Mouse (Mus musculus): ENCODE measurements at regions not wholly inside any gene's neighbourhood (a gene's known extent, or its start where the extent isn't known, plus 50 kb on each side); places are given as distances from the start of the nearest gene placed in this dataset.

DNA sequence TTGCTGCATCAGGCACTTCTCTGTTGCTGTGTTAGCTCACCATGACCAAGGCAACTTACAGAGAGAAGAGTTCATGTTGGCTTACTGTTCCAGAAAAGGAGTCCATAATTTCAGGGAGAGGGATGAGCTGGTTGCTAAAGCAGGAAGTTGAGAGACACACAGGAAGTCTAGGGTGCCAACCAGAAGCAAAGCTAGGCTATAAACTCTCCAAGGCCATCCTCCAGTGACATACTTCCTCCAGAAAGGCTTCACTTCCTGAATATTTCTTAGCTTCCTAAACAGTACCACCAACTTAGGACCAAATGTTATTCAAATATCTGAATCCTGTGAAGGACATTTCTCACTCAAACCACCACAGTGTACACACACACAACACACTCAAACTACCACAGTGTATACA, 2010.6 kb downstream of the A830018L16Rik start:
- no peak overlapping the region for H3K4me3 ChIP-seq (replicated peaks; ENCODE audit: extremely low read depth, low read depth, low read length)
- TF ChIP-seq POLR2A (IDR thresholded peaks at IDR 0.05; ENCODE audit: borderline replicate concordance, extremely low read depth, low read depth, low read length) (no peak), CTCF (IDR thresholded peaks at IDR 0.05; ENCODE audit: insufficient read depth, low read length) (no peak)
- no peaks in the 10 kb centered on the region; the same call in 1 of the 2 replicates for H3K4me1 ChIP-seq (ENCODE audit: control insufficient read depth, insufficient read depth, low read length)
- DNase-seq, result no peak

DNA sequence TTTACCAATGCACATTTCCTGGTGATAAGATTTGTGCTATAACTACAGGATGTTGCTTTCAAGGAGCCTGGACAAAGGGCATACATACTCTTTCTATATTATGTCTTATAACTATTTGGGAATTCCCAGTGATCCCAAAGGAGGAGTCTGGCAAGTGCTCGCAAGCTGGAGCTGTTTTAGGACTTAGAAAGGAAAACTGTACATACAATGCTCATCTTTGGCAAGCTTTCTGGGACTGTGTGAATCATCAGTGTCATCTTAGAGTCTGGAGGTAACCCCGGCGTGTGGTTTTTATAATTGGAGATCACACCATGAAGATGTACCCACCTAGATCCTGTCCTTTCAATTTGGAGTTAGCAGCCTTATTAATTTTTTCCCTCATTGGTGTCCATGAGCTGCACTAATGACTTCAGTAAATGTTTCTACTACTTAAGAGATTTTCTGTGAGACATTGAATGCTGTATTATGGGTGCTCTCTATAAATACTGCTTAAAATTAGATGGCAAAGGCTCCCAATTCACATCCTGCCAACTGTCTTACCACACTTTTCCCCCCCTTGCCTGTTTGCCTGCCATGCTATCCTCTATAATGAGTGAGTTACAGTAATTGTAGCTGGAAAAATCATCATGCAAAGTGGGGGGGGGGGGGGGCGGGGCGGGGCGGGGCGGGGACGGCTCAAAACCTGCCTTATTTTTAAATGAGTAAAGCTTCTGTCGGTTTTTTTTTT, 2011.9 kb downstream of the A830018L16Rik start:
- 29% methylated on average over 9 of the region's 9 CpGs for WGBS
- no peak for DNase-seq
- Histone ChIP-seq H3K4me3 (replicated peaks; ENCODE audit: extremely low read depth, low read depth, low read length) (no peak overlapping the region), H3K4me1 (ENCODE audit: control insufficient read depth, insufficient read depth, low read length) (no peaks in the 10 kb centered on the region; the same call in 1 of the 2 replicates)
- TF ChIP-seq POLR2A (IDR thresholded peaks at IDR 0.05; ENCODE audit: borderline replicate concordance, extremely low read depth, low read depth, low read length) (no peak), CTCF (IDR thresholded peaks at IDR 0.05; ENCODE audit: insufficient read depth, low read length) (no peak)

DNA sequence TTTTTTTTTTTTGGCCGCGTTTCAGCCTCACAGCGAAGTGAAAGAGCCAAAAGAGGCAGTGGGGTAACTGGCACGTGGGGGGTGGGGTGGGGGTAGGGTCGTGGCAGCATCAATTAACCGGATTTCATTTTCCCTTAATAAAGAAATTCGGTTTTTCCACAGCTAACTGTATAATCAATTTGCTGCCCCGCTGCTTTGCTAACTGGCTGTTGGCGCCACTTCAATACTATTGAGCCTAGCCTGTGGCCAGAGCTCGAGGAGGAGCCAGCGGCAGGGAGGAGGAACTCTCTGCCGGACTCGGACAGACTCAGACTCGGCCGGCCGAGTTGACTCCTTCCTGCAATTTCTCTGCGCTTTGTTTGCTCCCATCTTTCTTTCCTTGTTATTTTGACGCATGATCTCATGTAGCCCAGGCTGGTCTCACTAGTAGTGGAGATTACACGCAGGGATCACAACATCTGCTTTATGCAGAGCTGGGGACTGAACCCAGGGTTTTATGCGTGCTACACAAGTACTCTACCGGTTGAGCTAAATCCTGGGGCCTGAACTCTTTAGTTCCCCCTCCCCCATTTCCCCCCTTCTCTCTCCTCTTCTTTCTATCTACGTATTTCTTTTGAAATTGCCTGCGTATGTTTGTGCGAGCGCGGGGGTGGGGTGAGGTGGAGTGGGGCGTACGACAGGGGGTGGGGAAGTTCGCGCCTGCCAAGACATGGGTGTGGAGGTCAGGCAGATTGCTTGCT, 2012.6 kb downstream of the A830018L16Rik start:
- WGBS, result 3% methylated on average over 30 of the region's 30 CpGs
- TF ChIP-seq CTCF (IDR thresholded peaks at IDR 0.05; ENCODE audit: insufficient read depth, low read length), result no peak
- 0 out of 2 replicates have a peak, but pooled peaks have one; percentile 18 for TF ChIP-seq POLR2A (IDR thresholded peaks at IDR 0.05; ENCODE audit: borderline replicate concordance, extremely low read depth, low read depth, low read length)
- H3K4me1 ChIP-seq (ENCODE audit: control insufficient read depth, insufficient read depth, low read length), result no peaks in the 10 kb centered on the region; the same call in 1 of the 2 replicates
- peak overlapping the region; percentile 60 for H3K4me3 ChIP-seq (replicated peaks; ENCODE audit: extremely low read depth, low read depth, low read length)
- peak; percentile 55 for DNase-seq

DNA sequence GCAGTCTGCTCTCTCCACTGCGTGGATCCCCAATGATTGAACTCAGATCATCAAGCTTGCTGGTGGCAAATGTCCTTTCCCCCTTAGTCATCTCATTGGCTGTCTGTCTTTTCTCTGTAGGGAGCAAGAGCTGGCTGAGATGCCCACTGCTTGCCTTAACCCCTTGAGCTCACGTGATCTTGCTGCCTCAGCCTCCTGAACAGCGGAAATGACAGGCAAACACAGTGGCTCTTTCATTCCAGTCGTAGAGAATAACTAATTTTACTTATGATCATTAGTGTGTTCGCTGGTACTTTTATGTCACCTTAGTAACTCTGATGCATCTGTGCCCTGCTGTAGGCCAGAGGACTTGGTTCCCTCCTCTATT, 2013.1 kb downstream of the A830018L16Rik start:
- peak overlapping the region; percentile 26 for H3K4me3 ChIP-seq (replicated peaks; ENCODE audit: extremely low read depth, low read depth, low read length)
- 60% methylated on average over 5 of the region's 5 CpGs for WGBS
- no peak for TF ChIP-seq CTCF (IDR thresholded peaks at IDR 0.05; ENCODE audit: insufficient read depth, low read length)
- no peak for TF ChIP-seq POLR2A (IDR thresholded peaks at IDR 0.05; ENCODE audit: borderline replicate concordance, extremely low read depth, low read depth, low read length)
- no peak for DNase-seq
- no peaks in the 10 kb centered on the region; the same call in 1 of the 2 replicates for H3K4me1 ChIP-seq (ENCODE audit: control insufficient read depth, insufficient read depth, low read length)

DNA sequence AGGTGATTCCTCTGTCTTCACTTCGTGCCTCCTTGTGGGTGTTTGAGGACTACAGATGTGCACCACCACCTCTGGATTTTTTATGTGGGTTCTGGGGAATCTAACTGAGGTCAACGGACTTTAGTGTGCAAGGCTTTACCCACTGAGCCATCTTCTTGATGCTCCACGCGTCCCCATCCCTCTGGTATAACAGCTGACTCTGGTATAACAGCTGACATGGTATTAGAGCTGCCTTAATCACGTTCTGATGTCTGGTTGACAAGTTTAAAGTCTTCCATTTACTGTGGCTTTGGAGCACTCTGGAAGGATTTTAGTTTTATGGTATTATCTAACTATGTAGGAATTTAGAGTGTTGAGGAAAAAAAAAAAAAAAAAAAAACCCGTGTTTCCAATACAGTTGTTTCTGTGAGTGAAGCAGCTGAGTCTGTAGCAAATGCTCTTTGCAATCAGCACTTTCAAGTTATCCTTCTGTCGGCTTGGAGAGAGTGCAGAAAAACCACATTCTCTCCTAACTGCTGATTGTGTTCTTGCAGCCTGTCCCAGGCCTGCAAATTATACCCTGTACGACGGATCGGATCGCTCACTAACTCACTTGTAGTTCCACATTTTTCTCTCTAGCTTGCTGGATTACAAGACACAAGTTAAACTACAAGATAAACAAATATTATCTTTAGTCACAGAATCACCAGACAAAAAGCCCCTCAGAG, 2013.7 kb downstream of the A830018L16Rik start:
- Histone ChIP-seq H3K4me1 (ENCODE audit: control insufficient read depth, insufficient read depth, low read length) (no peaks in the 10 kb centered on the region; the same call in 1 of the 2 replicates), H3K4me3 (replicated peaks; ENCODE audit: extremely low read depth, low read depth, low read length) (no peak overlapping the region)
- WGBS, result 71% methylated on average over 11 of the region's 11 CpGs
- no peak for TF ChIP-seq CTCF (IDR thresholded peaks at IDR 0.05; ENCODE audit: insufficient read depth, low read length)
- no peak for TF ChIP-seq POLR2A (IDR thresholded peaks at IDR 0.05; ENCODE audit: borderline replicate concordance, extremely low read depth, low read depth, low read length)
- no peak for DNase-seq

DNA sequence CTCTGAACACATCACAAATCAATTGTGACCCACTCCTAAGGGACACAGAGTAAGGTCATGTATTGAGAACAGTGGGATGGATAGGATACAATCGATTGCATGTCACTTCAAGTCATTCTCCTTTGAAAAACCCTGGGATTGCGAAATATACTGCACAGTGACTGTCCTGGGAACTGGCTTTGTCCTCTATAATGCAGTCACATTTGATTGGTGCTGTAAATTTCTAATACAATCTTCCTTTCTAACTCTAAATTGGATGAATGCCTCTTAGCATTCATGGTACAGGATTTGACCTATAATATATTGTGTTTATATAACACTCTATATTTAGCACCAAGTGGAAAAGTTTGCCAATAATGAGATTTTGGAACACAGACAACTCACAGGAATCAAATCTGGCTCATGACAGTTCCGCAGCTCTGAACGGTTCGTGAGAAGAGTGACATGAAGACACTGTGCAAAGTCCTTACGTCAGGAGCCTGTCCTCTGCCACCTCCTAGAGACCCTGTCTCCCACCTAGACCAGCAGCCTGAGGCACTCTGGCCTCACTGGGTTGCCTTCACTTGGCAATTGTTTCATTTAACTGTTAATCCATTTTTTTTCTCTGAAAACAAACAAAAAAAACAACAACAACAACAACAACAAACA, 2024.0 kb downstream of the A830018L16Rik start:
- Histone ChIP-seq H3K4me1 (ENCODE audit: control insufficient read depth, insufficient read depth, low read length) (no peaks in the 10 kb centered on the region), H3K4me3 (replicated peaks; ENCODE audit: extremely low read depth, low read depth, low read length) (no peak overlapping the region)
- TF ChIP-seq CTCF (IDR thresholded peaks at IDR 0.05; ENCODE audit: insufficient read depth, low read length) (no peak), POLR2A (IDR thresholded peaks at IDR 0.05; ENCODE audit: borderline replicate concordance, extremely low read depth, low read depth, low read length) (no peak)
- no peak for DNase-seq
- WGBS, result 54% methylated on average over 6 of the region's 6 CpGs

DNA sequence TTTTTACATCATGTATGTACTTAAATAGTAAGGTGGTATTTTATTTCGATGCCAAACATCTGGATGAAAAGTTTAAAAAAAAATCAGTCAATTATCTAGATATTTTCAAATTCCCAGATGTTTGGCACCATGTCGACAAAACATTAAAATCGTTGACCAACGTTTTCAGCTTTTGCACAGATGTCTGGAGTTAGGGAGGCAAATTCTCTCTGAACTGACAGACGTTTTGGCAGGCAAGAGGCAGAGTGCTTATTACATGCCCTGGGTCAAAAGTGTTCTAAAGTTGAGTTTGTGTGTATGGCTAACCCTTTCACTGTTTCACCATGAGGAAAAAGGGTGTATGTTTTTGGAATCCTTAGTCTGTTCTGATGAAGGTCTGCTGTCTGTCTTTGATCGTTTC, 2028.5 kb downstream of the A830018L16Rik start:
- 56% methylated on average over 6 of the region's 6 CpGs for WGBS
- DNase-seq, result no peak
- H3K4me3 ChIP-seq (replicated peaks; ENCODE audit: extremely low read depth, low read depth, low read length), result no peak overlapping the region
- TF ChIP-seq POLR2A (IDR thresholded peaks at IDR 0.05; ENCODE audit: borderline replicate concordance, extremely low read depth, low read depth, low read length), result no peak
- TF ChIP-seq CTCF (IDR thresholded peaks at IDR 0.05; ENCODE audit: insufficient read depth, low read length), result no peak
- no peaks in the 10 kb centered on the region for H3K4me1 ChIP-seq (ENCODE audit: control insufficient read depth, insufficient read depth, low read length)

DNA sequence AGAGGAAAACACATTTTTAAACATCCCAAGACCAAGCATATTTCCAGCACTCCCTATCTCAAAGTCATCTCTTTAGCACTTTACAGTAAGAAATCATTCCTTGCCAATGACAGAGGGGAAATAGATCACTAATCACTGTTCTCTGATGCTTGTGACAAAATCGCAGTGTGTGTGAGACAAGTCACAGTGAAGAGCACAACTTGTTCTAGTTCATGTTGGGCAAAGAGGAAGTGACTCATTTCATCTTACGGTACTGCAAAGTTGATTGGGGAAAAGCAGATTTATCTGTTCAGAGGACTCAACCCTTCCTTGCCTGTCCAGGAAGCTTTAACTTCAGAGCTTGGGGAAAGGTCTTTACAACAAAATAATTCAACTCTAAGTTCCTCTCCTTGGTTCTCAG, 2040.6 kb downstream of the A830018L16Rik start:
- Histone ChIP-seq H3K4me1 (ENCODE audit: control insufficient read depth, insufficient read depth, low read length) (no peaks in the 10 kb centered on the region), H3K4me3 (replicated peaks; ENCODE audit: extremely low read depth, low read depth, low read length) (no peak overlapping the region)
- 34% methylated on average over 2 of the region's 2 CpGs for whole genome bisulfite sequencing
- no peak for DNase-seq
- TF ChIP-seq POLR2A (IDR thresholded peaks at IDR 0.05; ENCODE audit: borderline replicate concordance, extremely low read depth, low read depth, low read length), result no peak
- no peak for TF ChIP-seq CTCF (IDR thresholded peaks at IDR 0.05; ENCODE audit: insufficient read depth, low read length)

DNA sequence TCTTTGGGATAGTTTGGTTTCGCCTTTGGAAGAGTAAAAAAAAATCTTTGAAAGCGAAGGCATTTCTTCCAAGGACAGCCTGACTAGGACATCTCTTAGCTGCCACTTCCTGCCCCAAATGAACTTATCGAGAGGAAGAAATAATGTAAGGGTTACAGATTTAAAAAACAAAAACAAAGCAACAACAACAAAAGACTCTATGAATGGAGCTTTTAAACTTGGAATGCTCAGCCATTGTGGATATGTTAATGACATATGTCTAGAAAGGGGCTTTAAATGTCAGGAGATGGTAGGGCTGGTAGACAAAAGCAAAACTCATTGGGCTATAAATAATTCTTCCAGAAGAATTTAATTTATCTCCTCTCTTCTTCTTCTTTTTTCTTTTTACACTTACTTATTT, 2041.7 kb downstream of the A830018L16Rik start:
- 74% methylated on average over 3 of the region's 3 CpGs for WGBS
- H3K4me3 ChIP-seq (replicated peaks; ENCODE audit: extremely low read depth, low read depth, low read length), result no peak overlapping the region
- no peaks in the 10 kb centered on the region for H3K4me1 ChIP-seq (ENCODE audit: control insufficient read depth, insufficient read depth, low read length)
- no peak for DNase-seq
- TF ChIP-seq POLR2A (IDR thresholded peaks at IDR 0.05; ENCODE audit: borderline replicate concordance, extremely low read depth, low read depth, low read length) (no peak), CTCF (IDR thresholded peaks at IDR 0.05; ENCODE audit: insufficient read depth, low read length) (no peak)
